Mouse (Mus musculus): ENCODE results near the gene Map3k5. TPM values are rescaled to one million over a fixed set of nuclear protein-coding genes. Genes with fewer than 3 reads are reported as not detected.

Map3k5 gene
- total RNA-seq, 2 experiments from 2014 or later, result 16.0 to 16.5 TPM

DNA sequence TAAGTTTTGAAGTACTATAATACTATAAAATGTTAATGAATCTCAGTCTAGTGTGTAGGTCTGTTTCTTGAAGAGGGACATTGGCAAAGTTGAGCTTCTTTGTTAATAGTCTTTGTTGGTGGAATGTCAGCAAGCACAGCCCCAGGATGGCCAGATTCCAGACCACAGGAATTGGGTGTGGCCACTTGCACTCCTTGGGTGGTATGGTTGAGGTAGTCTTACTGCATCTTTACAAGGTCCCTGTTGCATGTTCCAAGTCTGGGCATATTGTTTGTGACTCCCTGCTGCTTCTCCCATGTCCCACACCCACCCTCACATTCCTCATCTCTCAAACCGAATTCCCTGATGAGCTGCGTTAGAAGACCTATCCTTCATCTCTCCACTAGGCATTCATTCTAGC is 157.1 kb downstream of the Map3k5 start:
- ATAC-seq (replicated peaks; ENCODE audit: poor library complexity), result no peak

DNA sequence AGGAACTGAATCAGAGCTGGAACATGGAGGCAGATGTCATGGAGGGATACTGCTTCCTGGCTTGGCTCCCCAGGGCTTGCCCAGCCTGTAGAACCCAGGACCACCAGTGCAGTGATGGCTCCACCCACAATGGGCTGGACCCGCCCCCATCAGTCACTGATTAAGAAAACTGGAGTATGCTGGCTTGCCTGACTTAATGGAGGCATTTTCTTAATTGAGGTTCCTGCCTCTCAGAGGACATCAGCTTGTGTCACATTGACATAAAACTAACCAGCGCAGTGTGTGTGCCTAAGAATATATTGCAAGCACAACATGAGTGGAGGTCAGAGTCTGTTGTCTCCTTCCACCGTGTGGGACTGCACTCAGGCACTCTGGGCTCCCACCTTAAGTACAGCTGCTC is 158.1 kb downstream of the Map3k5 start:
- ATAC-seq (replicated peaks; ENCODE audit: poor library complexity), result no peak

DNA sequence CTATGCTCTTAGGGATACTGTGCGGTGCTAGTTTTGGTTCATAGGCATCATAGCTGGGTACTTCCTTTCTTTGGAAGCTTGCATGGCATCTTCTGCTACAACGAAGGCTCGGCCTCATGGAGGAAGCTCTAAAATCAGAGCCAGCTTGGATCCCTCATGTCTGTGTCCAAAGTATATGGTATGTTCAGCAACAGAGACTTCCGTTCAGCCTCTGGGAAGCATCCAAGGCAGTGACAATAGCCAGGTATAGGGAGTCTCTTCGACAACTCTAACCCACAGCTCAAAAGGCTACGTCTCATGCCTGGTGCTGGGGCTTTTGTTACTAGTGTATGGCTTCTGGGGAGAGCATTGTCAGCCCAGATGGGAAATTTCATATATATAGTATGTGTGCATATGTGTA is 167.2 kb downstream of the Map3k5 start:
- no peak for ATAC-seq (replicated peaks; ENCODE audit: poor library complexity)

DNA sequence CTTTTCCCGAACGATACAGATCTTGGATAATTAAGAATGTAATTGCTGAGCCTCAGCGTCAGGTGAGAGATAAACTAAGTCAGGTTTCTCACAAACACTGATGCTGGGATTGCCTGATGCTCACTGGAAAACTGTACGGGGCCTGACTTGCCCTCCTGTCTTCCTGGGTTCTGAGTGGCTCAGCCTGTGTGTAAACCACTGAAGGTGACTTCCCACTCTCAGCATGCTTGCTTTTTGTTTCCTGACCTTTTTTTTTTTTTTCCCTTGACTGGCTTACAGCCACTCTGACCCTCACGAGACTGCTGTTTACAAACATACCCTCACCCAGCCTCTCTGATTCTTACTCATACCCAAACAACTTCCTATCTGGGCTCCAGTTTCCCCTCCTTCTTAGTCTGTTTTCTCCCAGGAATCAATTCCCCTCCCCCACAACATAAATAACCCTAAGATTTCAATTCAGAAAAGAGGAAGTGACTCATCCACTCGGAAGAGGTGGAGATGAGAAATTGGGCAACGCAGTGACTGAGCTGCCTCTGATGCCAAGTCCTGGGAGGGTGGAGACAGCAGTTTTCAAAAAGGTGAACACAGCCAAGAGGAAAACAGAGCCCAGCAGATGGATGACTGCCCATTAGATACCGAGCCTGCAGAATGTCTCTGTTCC is 170.1 kb downstream of the Map3k5 start:
- ATAC-seq (replicated peaks; ENCODE audit: poor library complexity), result peak; percentile 94

DNA sequence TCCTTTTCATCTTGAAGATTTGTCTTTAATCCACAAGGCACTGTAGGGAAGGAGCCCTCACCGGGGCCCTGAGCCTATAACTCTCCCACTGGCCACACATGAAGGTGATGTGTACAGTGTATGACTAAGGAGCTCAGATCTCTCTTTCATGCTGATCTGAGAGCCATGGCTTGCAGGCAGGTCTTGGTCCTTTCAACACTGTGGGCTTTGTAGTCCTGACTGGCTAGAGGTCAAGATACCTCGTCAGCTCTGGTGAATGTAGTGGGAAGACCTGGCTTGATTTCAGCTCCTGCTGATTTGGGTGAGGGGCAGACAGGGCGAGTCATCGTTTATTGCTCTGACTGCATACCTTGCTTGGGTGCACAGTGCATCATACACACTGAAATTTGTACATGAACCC is 171.3 kb downstream of the Map3k5 start:
- ATAC-seq (replicated peaks; ENCODE audit: poor library complexity), result no peak

DNA sequence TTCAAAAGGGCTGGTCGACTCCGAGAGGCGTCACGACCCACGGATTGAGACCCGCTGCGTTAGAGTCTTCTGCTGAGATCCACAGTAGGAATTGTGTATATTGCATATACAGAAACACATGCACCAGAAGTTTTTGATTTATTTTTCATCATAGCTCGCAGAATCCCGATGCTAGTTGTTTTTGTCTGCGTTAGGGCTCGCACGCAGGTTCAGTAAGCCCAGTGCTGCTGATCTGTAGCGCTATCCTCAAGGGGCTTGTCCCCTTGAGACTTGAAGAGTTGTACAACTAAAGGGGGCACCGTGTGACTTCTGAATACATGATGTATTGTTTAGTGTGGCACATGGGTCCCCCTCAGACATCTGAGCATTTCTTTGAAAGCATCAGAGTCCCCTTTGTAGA is 172.8 kb downstream of the Map3k5 start:
- ATAC-seq (replicated peaks; ENCODE audit: poor library complexity), result no peak

DNA sequence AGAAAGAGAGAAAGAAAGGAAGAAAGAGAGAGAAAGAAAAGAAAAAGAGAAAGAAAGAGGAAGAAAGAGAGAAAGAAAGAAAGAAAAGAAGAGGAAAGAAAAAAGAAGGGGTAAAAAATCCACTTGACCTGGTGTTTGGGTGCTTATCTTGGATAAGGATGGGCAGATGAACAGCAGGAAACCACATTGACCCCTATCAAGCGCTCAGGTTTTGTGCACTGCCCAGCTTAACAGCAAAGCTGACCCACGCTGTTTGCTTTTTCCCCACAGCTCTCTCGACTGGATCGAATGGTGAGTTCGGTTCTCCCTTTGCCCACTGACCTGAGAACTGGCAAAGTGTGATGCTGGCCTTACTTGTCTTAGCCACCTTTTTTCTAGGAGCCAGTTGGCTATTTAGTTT is 177.2 kb downstream of the Map3k5 start:
- no peak for ATAC-seq (replicated peaks; ENCODE audit: poor library complexity)

DNA sequence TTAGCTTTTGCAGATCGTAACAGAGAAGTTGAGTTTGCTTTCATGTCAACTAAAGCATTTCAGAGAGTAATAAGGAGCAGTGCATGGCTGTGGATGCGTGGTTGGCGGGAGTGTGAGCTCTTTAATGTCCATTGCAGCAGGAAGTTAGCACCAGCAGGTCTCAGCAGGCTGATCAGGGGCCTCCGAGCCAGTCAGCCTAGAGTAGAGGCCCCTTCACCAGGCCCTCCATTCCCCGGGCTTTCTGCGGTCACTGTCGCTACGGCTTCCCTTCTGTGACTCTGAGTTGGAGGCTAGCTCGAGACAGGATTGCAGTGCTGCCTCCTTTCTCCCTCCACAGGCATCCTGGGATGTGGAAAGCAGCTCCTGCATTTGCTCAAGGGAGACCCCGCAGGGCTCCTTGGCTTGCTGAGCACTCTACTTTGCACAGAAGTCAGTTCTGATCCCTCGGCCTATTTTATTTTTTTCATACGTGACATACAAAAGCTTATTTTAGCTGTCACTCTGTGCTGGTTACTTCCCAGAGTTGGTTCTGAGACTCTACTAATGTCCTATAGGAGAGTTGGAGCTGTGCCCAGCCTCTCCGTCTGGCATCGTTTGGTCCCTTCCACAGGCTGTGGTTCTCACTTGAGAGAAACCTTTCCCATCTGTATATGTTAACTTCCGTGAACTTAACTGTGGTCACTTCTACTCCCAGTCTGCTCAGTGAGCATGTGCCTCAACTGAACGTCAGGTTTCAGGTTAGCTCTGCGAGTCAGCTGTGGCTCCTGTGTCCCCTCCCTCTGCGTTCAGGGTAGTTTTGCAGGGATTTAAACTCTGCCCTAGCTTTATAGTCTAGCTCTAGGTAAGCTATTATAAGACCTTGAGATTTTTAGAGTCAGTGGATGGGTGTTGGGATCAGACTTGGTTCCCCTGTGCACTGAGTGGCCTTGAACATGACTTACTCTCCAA is 178.0 kb downstream of the Map3k5 start:
- ATAC-seq (replicated peaks; ENCODE audit: poor library complexity), result no peak

DNA sequence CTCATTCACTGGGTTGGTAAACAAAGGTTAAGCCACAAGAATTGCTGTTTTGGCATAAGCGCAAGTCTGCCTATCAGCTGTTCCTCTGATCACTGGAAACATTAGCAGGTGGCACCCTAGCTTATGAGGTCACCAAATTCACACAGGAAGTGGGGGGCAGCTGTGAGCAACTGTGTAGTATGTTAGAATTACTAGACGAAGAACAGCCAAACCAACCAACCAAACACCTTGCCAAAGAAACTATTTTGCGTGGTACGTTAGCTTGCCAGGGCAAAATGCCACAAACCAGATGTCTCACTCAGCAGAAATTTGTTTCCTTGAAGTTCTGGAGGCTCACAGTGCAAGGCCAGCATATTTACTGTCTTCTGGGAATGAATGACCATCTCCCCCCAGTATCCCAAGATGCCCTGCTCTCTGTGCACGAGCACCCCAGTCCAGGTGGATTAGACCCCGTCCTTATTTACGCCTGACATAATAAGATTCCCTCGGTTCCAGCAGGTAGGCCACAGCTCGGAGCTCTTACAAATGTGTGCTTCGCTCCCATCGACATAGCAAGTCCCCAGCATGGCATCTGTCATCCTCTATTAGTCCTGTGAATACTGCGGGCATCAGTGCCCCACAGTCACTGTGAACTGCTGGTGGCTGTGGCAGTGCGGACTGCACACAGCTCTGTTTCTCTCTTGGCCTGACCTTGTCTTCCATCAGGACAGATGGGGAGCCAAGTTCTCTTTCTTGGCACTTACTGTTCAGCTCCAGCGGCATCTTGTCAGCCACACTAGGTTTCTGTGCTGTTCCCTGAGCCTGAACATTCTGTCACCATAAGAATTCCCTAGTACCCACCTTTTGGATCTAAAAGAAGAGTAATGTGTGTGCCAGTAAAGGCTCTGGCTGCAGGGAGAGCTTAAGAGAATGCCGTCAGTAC is 185.5 kb downstream of the Map3k5 start:
- no peak for ATAC-seq (replicated peaks; ENCODE audit: poor library complexity)

DNA sequence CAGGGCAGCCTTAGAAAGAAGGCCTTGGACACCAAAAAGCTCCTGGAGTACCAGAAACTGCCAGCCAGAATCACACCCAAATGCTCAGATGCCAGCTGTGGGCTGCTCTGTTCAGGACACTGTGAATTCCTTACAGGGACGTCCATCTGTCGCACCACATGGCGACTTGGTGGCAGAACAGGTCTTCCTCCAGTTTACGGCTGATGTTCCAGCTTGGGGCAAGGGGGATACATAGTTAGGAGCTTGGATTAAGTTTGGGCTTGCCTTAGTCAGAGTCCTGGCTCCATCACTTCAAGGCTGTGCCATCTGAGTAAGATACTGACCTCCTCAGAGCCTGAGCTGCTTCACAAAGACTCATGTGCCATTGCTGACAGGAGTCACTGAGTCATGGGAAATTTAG is 187.7 kb downstream of the Map3k5 start:
- no peak for ATAC-seq (replicated peaks; ENCODE audit: poor library complexity)

DNA sequence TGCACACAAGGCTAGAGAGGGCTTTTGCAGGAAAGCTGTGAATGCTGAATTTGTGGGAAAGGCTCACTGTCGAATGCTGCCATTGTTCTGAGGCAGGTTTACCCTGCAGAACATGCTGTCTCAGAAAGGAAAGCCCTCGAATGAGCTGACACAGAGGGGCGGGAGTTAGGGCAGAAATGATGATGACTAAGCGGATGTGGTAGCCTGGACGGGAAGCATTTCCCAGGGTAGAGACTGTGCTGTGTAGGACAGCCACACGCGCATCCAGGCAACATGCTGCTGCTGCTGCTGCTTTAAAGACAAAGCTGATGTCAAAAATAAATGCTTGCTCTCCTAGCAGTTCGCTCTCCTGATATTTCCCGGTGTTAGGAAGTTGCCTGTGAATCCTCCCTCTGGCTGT is 189.1 kb downstream of the Map3k5 start:
- ATAC-seq (replicated peaks; ENCODE audit: poor library complexity), result peak; percentile 89

DNA sequence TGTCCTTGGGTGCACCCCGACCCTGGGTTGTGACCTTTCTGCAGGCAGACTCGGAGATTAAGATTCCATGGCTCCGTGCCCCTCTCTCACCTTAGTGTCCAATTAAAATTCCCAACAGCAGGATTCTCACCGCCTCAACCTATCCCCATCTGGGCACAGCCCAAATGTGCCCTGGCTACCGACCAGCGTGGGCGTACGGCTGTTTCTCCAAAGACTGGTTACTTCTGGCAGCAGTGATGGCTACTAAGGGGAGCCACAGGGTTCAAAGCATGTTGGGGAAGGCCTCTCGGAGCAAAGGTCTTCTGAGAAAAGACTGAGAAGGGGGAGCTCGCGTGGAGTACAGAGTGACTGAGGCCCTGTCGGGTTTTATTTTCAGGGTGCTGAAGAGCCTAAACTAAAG is 190.3 kb downstream of the Map3k5 start:
- ATAC-seq (replicated peaks; ENCODE audit: poor library complexity), result no peak

DNA sequence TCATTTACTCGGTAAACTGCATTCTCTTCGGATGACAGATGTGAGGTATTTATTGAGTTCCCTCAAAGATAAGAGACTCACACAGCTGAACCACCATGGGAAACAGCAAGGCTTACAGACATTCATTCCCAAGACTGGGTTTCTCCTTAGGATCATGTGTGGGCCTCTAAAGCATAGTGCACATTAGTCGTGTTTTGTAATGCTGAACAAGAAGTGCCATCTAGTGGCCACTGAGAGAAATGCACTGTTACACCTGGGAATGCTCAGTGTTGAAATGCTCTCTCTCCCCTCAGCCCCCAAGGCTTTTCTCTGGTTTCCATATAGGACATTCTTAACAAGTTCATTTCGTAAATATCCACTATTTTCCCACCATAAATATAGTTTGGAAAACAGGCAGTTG is 191.0 kb downstream of the Map3k5 start:
- peak; percentile 83 for ATAC-seq (replicated peaks; ENCODE audit: poor library complexity)

DNA sequence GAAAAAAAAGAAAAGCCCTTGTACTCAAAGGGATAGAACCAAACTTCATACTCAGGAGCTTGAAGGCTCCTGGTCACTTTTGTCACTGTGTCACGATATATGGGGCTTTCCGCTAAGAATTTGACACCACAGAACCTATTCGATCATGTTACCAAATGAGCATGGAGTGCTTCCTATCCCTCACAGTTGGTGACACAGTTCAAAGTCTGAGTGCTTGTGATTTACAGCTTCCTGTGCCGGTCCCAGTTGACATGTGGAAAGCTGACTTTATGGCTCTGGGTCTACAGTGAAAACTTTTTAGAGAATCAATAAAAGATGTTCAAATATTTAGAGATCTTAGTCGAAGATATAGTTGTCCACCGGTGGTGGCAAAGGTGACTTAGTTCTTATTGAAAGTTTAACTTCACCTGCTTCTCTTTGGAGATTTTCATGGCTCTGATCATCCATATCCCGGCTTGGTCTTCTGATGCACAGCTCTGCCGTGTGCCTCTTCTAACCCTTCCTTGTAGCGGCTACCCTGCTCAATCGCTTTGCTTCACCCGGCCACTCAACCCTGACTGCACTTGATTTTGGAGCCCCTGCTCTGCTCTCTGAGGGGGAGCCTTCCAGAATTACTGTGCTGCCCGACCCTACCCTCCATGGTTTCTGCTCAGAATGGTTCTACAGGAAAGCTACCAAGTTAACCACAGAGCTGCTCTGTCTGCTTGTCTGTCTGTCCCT is 198.8 kb downstream of the Map3k5 start:
- ATAC-seq (replicated peaks; ENCODE audit: poor library complexity), result no peak

DNA sequence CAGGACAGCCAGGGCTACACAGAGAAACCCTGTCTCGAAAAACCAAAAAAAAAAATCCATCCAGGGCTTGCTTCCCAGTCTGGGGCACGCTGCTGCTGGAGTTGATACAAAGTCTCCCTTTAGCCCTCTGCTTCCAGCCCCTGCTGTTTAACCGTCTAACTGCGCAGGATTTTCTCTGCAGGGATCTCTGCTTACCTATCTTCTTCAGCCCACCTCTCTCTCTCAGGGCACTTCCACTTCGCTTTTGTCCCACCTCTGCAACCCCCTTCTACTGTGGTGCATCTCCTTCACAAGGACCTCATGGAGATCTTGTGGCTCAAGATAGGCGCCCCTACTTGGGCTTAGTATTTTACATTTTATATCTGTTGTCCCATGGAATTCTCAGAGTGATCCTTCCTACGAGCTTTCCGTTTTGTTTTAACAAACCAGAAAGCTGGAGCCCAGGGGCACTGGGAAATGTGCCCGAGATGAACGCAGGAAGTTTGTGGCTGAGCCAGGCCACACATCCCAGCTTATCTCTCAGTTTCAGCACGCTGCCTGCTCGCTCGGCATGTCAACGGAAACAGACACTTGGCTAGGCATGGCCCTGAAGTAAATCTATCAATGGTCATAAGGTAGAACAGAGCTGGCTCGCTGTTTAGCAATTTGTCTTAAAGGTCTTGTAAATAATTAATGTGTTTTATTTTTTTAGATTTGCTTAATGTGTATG is 201.2 kb downstream of the Map3k5 start:
- ATAC-seq (replicated peaks; ENCODE audit: poor library complexity), result peak; percentile 89

DNA sequence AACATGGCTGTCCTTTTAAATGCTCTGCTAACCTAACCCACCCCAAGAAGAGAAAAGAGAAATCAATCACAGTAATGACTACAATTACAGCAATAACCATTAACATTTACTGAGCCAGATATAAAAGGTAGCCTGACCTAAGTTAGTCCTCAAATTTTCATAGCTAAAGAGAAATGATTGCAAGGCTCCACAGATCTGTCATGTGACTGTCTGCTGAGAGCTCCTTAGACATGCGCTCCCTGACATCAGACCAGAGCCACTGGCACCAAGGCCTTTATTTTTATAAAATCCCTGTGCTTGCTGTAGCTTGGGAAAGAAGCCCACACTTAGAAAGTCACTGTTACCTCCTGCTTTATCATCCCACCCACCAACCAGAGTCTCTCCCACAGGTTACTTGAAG is 202.2 kb downstream of the Map3k5 start:
- no peak for ATAC-seq (replicated peaks; ENCODE audit: poor library complexity)

DNA sequence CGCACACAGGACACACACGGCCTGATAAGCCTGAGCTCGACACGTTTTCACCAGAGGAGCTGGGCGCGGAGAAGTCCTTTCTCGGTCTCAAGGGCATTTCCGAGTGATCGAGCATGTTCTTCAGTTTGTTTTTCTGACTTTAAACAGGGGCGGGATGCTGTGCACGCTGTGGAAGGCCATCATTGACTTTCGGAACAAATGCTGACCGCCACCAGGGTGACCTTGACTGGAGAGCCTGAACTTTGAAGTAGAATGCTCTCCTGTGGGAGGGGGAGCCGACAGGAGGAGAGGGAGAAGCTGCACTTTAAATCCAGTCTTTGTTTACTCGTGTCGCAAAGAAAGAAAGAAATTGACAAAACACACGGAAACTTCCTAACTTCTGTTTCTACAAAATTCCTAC is 207.1 kb downstream of the Map3k5 start:
- no peak for ATAC-seq (replicated peaks; ENCODE audit: poor library complexity)

DNA sequence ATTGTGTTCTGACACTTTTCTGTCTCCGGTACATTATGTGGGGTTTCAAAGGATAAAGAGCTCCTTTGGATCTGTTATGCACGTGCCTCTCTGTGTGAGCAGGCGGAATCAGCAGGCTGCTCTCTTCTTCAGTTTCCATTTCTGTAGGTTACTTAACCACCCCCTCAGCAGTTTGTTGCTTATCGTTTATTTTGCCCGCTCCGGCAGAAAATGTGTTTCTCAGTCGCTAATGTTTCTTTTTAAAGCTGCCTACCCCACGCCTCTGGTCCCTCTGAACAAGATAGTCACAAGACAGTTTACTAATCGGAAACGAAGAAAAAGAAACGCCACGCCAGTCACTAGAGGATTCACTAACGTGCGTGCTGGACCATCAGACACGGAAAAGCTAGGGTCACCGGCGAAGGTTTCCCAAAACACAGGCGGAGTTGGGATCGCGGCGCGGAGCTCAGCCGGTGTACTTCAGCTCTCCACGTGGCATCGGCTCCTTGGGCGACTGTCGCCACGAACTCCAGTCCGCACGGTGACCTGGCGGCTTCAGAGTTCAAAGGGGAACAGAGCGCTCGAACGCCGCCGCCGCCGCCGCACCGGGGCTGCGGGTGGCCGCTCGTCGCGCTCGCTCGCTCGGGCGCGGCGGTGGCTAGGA is 214.0 kb downstream of the Map3k5 start, which contains the start of gene Map7:
Gene Map7, plus strand, starts transcription at position 342 of the 643 bp plus-strand sequence.
- ATAC-seq (replicated peaks; ENCODE audit: poor library complexity), result peak; percentile 27

DNA sequence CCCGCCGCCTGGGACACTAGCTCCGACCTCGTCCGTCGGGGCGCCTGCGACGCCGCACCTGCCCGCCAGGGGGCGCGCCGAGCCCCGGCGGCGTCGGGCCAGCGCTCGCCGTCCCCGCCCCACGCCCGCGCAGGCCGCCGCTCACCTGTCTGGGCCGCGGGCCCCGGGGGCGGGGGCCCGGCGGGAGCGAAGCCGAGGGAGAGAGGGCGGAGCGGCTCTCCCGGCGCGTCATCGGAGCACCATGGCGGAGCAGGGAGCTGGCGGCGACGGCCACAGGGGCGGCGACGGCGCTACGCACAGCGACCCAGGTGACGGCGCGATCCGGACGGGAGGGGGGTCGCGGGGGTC is 214.5 kb downstream of the Map3k5 start:
- ATAC-seq (replicated peaks; ENCODE audit: poor library complexity), result peak; percentile 70

Data from megakaryocyte progenitor cell, adult 5-6 weeks (primary cell).